Mouse (Mus musculus): ENCODE results near the gene Sgcd.

Gene Sgcd

DNA sequence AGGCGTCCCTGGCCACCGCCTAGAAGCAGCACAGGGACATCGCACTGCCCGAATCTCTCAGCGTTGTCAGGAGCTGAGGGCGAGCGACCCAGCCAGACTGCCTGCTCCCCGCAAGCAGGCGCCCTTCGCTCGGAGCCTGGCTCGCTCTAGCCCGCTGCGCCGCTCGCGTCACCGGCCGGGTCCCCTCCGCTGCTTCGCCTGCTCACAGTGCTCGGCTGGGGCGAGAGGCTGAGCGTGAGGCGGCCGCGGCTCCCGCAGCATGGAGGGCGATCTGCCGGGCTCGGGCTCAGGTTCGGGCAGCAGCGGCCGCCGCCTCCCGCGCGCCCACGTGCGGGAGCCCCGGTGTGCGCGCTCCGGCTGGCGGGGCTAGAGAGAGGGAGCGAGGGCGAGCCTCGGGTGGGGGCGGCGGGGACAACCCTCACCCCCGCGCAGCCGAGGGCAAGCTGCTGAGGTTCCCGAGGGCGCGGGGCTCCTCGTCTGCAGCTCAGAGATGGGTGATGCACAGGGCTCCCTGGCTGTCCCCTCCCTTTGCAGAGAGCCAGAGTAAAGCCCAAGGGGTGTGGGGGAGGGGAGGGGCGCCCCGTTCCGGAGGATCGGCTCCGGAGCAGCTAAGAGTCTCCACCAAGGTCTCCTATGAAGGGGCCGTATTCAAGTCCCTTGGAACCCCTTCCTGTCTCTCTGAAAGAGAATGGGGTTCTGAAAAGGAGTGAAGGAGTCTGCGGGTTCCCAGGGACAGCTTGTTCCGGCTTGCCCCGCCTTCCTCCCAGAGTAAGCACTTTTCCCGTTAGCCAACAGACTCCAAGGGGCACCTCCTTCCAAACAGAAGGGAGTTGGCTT is at the start of gene Sgcd:
Gene Sgcd, minus strand, starts transcription at position 273 of the 837 bp plus-strand sequence.
- no peak for DNase-seq (ENCODE audit: low spot score)

DNA sequence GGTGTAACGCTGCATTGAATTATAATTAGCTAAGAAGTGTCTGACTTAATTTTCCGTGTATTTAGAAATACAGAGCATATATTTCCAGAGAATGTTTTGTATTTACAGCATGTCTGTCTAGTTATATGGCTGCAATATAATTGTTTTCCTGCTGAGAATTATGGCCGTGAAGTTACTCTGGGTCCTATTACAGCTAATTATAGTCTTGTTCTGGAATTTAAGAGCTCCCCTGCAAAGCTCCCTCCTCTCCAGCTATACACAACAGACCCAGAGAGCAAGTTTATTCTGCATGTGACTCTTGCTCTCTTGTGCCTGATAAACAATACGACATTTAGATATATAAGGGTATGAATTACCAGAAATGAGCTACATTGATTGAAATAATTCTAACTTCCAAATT is 49.3 kb upstream of the Sgcd start:
- DNase-seq (ENCODE audit: low spot score): no peak

DNA sequence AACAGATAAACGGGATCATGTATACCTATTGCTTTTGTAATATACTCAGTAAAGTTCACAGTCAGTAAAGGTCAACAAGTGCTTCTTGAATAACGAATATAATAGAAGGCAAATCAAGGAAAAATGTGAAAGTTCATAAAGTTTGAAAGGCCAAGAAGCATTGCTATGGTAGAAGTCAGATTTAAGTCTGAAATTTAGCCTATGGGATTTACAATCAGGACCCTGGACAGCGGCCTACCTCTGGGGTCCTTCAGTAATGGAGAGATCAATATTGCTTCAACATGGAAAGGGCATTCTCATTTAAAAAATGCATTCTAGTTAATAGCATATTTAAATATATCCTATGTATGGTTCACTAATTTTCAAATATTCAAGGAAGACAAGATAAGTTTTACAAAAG is 24.1 kb upstream of the Sgcd start:
- no peak for DNase-seq (ENCODE audit: low spot score)

DNA sequence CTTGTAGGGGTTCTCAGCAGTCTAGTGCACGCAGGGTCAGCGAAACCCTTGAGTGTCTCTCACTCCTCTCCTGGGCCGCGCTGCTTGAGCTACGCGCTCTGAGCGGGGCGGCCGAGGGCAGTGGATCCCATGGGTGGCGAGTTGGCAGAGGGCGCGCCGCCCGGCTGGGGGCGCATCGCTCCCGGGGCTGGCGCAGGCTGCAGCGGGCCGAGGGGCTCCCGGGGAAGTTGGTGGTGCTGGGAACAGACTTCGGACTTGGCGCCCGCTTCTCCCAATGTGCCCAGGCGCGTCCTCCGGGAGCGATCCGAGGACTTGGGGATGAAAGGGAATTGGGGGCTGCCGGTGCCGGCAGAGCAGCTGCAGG is 454 bp downstream of the Sgcd start:
- DNase-seq (ENCODE audit: low spot score): no peak

DNA sequence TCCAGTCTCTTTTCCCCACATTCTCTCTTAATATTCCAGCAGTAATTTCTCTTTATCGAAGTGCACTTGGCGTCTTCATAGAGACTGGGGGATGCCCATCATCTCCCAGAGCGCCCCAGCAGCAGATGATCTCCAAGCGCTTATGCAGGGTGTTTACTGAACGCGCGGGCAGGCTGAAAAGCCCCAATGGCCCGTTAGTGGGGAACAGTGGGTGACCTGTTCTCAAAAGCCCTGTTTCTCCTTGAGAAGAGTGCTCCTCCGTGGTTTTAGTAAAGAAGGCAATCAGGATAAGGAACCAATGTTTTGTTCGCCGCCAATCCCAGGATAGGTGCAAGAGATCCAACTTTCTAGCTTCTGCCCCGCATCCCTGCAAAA is 889 bp downstream of the Sgcd start:
- no peak for DNase-seq (ENCODE audit: low spot score)

DNA sequence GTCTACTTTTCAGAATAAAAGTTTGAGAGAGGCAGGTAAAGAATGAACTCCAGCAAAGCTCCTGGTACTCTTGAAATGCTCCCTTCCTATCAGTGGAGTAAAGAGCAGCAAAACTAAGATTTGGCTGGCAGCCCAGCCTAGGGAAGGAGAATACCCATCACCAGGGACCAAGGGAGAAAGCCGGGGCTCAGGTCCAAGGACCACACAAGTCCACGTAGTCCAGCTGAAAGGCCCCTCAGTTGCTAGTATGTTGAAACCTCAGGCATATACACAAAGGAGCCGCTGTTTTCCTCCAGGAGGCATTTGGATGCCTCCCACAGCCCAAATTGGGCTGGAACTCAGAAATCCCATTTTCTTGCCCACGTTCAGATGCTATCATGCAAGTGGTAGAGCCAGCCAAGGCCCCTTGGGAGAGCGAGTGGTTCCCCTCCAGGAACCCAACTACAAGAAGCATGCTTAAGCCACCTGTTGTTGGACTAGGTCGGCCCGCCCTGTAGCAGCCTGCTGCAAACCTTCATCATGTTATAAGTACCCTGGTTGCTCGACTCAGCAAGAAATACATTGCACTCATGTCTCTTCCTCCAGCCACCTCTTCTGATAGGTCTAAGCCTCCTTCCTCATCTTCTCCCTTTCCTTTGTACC is 1.4 kb downstream of the Sgcd start:
- no peak for DNase-seq (ENCODE audit: low spot score)

DNA sequence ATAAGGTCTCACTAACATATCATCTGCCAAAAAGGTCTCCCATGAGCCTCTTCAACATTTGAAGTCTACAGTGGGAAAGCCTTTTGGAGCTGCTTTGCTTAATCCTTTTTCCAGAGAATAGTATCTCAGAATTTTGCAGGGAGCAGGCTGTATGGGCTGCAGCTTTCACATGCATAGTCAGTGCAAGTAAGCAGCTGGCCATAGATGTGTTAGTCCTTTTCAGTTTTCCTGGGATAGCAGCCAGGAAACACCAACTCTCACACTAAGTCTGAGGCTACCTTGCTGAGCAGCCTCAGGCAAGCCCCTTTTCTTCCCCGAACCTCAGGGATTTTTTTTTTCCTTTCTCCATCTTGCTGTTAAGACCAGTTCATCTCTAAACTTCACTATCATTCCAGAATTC is 6.6 kb downstream of the Sgcd start:
- no peak for DNase-seq (ENCODE audit: low spot score)

DNA sequence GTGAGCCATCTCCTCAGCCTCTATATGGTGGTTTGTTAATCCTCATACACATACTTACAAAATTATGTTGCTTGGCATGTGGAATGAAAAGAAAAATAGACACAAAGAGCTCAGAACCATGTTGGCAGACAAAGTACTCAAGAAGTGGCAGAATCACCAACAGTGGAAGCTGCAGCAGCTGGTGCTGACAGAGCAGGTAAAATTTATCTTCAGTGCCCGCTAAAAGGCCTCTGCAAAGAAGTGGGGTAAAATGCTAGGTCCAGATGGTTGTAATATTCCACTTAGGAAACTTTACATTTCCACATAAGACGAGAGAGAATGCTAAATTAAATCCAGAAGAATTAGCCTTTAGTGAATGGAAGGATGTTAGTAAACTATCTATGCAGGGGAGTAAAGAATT is 7.7 kb downstream of the Sgcd start:
- no peak for DNase-seq (ENCODE audit: low spot score)

DNA sequence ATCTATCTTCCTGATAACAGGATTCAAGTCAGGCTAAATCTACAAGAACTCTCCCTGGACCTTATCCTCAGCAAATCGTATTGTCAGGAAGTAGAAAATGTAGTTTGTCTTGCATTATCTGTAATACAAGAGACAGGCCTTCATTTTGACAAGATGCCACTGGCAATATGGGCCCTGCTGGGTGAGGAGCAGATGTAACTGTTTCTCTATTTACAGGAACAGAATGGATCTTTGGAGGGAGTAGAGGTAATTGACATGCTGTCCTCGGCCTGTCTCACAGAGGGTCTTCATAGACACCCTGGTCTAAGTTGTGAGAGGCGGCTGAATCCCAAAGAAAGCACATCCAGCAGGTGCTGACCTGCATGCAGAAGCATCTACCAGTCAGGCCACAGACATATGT is 35.5 kb downstream of the Sgcd start:
- DNase-seq (ENCODE audit: low spot score): no peak

DNA sequence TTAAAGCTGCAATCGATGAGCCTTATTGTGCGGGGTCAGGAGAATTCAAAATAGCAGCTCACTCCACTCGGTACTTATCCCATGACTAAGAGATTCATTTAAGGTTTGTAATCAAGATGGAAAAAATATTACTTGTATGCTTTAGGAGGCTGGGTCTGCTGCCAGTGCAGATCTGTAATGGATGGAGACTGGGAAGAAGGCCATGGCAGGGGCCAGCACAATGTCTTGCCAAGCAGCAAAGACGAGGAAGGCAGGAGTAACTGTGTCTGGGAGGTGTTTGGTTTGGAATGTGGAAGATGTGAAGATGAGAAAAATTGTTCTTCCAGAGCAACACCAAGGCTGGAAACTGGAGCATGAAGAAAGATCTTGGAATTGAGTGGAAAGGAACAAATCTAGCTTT is 36.4 kb downstream of the Sgcd start:
- DNase-seq (ENCODE audit: low spot score): no peak

DNA sequence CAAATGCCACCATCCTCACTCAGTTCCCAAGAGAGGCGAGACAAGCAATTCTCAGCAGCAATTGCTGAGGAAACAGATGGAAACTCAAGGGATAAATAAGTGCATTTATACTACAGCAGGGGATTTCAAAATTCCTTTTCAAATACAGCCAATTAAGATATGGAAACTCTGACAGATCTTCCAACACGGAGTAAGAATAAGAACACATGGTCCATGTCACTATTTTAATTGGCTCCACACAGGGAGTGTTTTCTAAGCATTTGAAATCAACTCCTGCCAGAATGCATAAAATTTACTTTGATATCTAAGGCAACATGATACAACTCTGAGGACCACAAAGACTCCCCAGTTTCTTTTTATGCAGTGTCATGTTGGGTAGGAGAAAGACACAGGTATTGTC is 49.0 kb downstream of the Sgcd start:
- DNase-seq (ENCODE audit: low spot score): no peak

DNA sequence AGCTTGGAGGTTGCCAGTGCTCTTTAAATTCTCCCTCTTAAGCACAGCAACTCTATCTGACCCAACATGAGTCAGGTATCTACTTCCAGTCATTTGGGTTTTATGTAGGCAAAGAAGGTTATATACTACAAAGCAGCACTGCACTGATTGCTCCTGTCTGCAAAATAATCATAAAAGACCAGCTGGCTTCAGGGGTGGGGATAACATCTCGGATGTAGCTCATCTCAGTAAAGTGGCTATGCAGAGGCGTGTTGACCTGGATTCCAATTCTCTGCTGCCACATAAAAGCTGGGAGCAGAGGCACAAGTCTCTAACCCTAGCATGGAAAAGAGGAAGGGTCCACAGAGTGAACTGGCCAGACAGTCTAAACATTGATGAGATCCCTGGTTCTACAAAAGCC is 71.2 kb downstream of the Sgcd start:
- DNase-seq (ENCODE audit: low spot score): no peak

DNA sequence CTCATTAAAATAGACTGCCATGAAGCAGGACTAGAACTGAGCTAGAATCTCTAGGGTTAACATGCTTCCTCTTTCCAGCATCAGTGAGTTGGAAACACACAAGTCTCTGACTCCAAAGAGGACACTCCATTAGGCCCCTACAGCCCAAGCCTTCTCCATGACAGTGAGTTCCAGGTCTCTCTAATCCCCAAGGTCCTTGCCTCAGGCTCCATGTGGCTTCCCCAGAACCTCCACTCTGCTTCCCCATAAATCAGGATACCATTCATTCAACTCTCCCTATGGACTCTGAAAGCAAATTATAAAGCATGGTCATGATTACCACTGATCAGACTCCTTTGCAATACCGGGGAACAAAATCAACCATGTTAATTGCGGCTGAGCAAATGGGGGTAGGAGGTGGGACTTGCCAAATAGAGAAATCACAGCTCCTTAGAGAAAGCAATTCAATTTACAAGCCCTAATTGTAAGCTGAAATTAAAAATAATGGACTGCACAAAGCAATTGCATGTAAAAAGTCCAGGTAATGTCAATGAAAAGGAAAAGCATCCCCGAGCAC is 97.1 kb downstream of the Sgcd start:
- no peak for DNase-seq (ENCODE audit: low spot score)

DNA sequence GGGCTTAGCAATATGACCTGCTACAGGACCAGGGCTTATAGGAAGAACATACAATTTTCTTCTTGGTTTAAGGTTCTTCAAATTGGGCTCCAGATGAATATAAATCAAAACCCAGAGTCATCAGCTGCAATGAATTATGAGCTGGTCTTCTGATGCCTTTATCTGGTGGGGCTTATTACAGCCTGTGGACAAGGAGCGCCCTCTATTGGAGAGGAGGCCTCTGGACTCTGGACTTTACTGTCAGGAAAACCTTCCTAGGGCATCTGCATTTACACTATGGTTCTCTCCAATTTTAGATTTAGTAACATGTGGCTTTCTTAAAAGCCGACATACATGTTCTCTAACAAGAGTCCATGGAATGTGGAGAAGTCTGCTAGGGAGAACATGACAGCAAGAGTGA is 98.5 kb downstream of the Sgcd start:
- DNase-seq (ENCODE audit: low spot score): no peak

DNA sequence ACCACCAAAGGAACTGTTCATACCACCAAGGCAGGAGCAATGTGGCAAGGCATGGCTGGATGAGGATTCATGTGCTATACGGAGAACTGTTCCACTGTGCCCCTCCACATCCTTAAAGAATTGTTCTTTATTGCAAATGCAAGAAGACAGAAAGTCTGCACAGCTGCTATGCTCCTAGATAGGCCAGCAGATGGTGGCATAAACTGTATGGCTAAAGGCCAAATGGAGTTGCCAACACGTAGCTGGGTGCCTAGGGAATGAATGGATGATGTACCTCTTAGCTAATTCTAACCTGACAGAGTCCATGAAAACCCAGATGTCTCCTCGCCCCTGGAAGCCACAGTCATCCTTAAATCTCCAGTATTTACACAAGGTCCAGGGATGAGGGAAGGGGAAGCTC is 103.5 kb downstream of the Sgcd start:
- DNase-seq (ENCODE audit: low spot score): no peak

DNA sequence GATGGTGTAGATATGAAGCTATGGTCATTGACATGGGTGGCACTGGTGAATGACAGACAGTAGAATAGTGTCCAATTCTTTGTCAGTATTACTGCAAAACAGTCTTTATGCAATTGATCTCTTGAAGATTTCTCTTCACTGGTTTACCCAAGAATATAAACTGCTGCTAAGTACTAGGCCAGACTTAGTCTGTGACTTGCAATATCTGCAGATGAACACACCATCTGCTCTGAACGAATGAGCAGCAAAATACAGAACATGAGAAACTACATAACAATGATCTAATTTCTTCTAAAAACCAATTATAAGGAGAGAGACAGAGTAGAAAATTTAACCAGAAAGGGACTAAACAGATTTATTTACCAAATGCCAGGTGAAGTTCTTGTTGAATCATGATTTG is 105.2 kb downstream of the Sgcd start:
- no peak for DNase-seq (ENCODE audit: low spot score)

DNA sequence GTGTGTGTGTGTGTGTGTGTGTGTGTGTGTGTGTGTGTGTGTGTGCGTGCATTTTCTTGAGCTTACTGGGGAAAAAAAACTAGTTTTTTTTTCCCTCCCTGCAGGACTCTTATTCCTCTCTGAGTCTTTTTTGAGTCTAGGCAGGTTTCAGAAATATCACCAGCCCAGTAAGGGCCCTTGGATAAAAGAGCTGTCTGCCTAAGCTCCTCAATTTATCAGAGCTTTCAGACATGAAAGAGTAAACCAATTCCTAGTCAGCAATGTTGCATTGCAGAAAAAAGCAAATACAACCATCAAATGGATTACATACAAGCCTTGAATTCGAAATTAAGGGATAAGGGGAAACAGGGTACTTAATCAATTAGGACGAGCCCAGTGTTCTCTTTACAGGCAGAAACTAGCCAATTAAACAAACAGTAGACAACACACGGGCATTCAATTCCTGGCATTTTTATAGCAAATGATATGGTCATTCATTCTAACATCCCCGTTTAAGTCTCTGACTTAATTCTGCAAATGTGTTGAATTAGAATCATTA is 112.1 kb downstream of the Sgcd start:
- DNase-seq (ENCODE audit: low spot score): no peak

DNA sequence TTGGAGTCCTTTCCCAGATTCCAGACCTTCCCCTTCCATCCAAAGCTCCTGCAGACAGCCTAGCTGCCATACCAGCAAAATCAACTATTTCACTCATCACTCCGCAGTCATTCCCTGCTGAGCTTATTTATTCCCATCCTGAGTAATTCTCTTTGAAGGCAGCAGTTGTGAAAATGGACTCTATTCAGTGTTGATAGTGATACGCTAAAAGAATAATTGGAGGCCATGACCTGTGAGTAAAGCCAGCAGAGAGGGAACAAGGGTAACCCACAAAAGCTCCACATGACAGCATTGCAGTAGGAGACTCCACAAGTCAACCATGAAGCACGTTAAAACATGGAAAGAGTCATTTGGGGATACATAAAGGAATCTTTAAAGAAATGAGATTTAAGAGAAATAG is 142.9 kb downstream of the Sgcd start:
- no peak for DNase-seq (ENCODE audit: low spot score)

DNA sequence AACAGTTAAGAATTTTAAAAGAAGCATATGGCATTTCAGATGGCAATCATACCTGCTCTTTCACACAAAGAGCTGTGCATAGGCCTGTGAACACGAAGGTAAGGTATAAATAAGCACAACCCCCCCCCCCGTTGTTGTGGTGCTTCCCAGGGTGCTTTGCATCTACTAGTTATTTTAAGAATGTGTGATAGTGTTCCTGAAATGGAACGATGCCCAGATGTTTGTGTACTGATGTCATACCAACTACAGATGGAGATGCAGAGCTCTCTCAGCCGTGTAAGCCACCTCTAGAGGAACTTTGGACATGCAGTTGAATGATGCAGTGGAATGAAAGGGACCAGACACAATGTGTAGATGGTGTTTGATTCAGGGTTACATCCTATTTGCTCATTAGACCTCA is 155.5 kb downstream of the Sgcd start:
- DNase-seq (ENCODE audit: low spot score): no peak

DNA sequence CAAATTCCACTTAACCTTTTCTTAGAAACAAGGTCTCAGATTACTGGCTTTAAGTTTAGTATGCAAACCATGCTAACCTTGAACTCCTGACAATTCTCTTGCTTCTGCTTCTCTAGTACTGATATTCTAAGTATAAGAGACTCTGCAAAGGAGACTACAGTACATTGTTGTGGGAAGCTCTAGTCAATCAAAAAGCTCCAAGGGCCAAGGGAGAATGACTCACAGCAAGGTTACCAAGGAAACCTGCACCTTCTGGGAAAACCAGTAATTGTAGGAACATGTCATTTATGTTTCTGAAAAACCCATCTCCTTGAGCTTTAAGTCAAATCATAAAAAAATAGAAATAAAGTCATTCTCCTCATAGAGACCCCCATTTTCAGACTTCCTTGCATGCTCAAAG is 178.5 kb downstream of the Sgcd start:
- no peak for DNase-seq (ENCODE audit: low spot score)

DNA sequence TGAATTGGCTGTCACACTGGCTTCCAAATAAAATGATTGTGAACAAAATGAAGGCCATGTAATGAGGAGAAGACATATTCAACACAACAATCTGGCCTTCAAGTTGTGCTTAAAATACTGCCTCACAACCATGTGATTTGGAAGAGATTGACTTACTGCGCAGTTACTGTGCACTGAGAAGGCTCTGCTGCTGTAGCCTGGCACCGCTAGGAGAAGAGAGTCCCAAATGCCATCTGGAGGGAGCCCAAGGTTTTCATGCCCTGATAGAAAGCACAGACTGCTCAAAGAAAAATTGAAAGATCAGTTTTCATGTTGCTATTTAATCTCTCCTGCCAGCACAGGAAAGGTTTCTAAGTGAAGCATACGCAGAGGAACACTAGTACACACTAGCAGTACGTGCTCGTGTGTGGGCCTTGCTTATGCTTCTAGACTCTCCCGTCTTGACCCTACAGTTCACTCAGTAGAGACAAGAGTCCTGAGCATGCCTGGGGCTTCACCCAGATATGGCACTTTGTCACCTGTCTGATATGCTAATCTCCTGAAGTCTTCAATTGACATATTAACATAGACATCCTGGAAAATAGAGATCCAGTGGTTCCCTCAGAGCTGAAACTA is 184.6 kb downstream of the Sgcd start:
- DNase-seq (ENCODE audit: low spot score): no peak

DNA sequence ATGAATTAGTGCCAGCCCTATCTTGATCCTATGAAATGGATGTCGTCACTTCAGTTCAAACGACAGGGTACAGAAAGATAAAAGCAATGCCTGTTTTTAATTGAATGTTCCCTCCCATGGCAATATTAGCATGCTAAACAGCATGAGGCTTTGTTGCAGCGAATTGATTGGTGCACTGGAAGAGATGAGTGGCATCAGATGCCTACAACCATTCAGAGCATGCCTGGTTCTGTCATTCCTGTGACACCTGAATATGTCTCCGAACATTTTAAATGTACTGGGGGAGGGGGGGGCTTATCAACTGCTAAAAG is 210.9 kb downstream of the Sgcd start:
- DNase-seq (ENCODE audit: low spot score): no peak

DNA sequence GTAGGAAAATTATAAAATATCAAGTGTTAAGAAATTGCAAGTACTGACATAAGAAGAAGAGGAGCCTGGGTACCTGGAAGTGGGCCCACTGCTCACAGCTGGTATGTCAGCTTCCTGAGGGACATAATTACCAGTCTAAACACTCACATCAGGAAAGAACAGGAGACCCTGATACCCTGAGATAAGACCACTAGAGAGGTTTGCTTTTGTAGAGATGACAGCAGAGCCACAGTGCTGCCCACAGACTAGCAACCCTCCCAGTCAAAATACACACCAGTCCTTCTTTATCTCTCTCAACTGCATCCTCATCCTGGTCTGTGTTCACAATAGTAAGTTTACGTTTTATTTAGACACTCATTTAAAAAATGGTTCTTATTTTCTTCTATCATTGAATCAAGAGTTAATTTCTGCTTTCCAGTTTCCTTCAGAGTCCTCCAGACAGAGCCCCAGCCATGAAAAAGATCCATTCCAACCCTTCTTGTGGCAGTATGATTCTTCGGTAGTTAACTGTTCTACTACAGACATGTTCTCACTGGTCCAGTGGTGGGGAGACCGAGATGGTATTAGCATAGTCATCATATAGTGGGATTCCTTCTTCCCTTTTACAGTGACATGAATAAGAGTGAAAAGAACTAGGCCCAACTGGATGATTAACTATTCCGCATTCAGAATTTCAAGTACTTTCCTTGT is 211.4 kb downstream of the Sgcd start:
- no peak for DNase-seq (ENCODE audit: low spot score)

All from MN1 (cell line).